Mouse (Mus musculus) heart, adult 8-10 months (tissue): ENCODE measurements at regions not wholly inside any gene's neighbourhood (a gene's known extent, or its start where the extent isn't known, plus 50 kb on each side); places are given as distances from the start of the nearest gene placed in this dataset.

Source experiments
- DNase-seq: peaks from one replicate; pipeline ENCODE4 v3.0.0; 2022; ENCODE audit warnings: low spot score

DNA sequence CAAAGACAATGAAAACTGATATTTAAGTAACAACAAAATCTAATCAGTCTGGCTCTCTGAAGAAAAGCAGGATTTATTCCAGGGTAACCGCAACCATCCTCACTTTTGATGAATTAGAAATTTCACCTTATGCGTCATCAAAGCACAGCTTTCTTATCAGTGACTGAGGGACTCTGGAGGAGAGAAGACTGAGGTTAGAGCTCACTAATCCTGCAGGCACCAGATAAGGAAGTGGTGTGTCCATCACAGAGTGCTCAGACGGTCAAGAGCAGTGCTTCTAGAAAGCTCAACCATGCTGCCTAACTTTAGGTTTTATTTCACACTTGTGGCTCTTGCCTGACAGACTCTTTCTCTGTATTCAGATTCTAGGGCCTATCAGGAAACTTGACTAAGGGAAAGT is 1021.2 kb upstream of the Adgrl4 start:
- DNase-seq: no peak

DNA sequence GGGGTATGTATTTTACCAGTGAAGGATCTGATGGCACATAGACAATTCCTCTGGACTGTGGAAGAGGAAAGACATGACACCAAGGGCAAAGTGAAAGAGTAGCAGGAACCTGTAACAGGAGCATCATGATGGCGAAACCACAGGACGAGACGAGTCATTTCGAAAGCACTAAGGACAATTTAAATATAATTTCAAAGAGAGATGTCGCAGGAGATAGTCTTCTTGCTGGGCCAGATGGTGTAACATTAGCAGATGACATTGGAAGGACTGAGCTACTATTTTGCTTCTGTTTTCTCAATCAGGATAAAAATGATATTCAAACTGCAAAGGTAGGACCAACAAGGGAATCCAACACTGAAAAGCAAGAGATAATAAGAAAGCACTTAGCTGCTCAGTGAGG is 1009.7 kb upstream of the Adgrl4 start:
- no peak for DNase-seq

DNA sequence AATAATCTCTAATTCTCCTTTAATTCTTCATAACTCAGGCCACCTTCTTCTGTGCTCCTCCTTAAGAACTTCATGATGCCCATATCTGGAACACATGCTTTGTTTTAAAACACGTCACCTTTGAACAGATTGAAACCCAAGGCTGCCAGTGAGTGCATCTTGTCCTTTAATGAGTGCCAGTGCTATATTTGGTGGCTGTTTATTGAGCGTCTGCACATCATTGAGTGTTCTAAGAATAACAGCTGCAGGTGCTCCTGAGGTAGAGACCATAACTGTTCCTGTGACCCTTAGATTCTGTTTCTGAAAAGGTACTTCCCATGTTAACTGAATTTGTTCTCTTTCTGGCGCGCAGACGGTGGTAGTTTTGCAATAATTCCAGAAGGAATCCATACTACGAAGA is 1006.4 kb upstream of the Adgrl4 start:
- peak; percentile 1 for DNase-seq

DNA sequence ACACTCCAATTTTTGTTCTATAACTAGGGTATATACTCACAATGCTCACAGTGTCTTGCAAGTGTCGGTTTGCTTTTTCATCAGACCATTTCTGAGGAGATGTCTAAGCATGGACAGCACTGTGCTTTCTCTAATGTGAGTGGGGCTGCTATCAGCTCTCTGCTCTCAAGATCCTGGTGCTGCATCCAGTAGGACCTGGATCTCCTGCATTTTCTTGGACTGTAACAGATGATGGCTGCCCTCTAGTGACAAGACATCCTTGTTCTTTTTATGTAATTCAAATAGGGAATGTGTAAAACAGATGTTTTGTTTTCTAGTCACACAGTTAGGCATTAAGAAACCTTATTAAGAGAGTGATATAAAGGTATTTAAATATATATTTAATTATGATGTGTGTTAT is 1002.5 kb upstream of the Adgrl4 start:
- no peak for DNase-seq

DNA sequence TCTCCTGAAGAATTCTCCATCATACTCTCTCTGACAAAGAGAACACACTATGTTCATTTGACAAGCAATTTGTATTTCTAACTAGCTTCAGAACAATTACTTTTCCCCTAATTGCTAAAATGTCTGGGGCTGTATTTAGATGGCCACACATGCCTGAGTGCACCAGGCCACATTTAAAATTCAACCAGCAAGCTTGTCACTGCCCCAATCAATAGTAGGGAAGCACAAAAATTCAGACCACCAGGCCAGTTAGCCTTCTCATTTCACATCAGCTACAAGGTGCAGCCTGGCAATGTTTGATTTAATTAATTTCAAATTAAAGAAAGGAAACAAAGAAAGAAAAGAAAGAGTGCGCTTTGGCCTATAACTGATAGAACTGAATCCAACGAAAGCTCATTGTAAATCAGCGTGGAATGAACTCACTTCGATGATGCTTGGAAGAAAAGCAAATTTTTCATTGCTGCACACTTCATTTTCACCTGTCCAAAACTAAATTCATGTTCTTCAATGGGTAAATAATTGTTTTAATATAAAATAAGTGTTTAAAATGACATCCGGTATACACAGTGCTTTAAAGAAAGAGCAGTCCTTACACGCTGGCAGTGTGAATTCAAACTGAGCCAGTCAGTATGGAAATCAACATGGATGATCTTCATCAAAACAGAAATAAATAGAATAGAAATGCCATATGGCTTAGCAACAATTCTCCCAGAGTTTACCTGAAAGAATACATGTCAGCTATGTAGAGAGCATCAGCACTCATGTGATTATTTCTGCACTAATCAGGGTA is 1001.7 kb upstream of the Adgrl4 start:
- no peak for DNase-seq
